Mouse (Mus musculus): Measurements from ENCODE around the gene Fzd2. TPM values are rescaled to one million over a fixed set of nuclear protein-coding genes. Genes with fewer than 3 reads are reported as not detected.

Fzd2 gene
- total and polyA plus RNA-seq, 2 experiments from 2014 or later: 3.9 to 17.3 TPM

DNA sequence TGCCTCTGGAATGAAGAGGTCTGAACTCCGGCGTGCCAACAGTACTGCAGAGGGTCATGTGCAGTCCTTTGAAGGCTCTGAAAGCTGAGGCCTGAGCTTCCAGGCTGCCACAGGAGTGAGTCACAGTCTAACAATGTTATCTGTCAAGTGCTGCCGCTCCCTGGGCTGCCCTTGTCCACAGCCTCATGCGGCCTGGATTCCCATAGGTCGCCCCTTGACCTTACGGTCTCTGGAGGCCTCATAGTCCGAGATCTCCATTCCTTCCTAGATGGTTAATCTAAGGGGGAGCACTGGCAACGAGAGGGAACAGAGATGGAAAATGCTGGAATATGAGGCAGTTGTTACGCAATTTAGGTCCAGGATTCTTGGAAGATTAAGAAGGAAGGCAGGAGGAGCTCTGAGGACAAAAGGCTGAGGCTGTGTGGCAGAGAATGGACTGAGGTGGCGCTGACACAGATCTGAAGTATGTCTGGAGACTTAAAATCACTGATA lies 39.7 kb downstream of the Fzd2 start:
- Histone ChIP-seq H3K4me1 (ENCODE audit: insufficient read depth, low read length) (no peaks in the 10 kb centered on the region), H3K27ac (ENCODE audit: low read depth, low read length) (no peak overlapping the region), H3K4me2 (ENCODE audit: low read depth, low read length, poor library complexity, severe bottlenecking) (no peak overlapping the region), H3K4me3 (ENCODE audit: low read depth, low read length) (no peak overlapping the region), H3K9ac (replicated peaks; ENCODE audit: low read length, poor library complexity, severe bottlenecking) (no peak overlapping the region), H3K27me3 (ENCODE audit: insufficient read depth, low read length) (no peaks in the 10 kb centered on the region), H3K36me3 (ENCODE audit: insufficient read depth, low read length) (no peaks in the 10 kb centered on the region), H3K9me3 (ENCODE audit: low read length) (no peaks in the 10 kb centered on the region)
- ATAC-seq (ENCODE audit: low FRiP score) (no peak), DNase-seq (ENCODE audit: low spot score) (no peak)
- TF ChIP-seq CTCF (IDR thresholded peaks at IDR 0.05): no peak
- 58% methylated on average over 10 of the region's 10 CpGs for WGBS

DNA sequence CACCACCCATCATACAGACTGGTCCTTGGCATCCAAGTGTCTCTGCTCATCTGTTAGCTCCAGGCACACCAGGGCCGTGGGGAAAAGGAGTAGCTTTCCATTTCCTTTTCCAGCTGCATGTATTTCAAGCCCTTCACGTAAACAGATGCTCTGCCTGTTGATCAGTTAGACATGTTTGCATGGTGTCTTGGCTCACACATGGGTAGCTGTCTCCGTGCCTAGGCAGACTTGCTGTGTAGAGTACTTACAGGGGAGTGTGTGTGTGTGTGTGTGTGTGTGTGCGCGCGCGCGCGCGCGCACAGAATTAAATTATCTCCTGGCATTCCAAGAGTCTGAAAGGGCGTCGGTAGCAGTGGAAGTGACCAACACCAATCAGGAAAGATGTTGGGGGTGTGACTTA lies 42.0 kb downstream of the Fzd2 start:
- WGBS: 88% methylated on average over 13 of the region's 13 CpGs
- Histone ChIP-seq H3K9ac (replicated peaks; ENCODE audit: low read length, poor library complexity, severe bottlenecking) (no peak overlapping the region), H3K27me3 (ENCODE audit: insufficient read depth, low read length) (no peaks in the 10 kb centered on the region), H3K4me1 (ENCODE audit: insufficient read depth, low read length) (no peaks in the 10 kb centered on the region), H3K9me3 (ENCODE audit: low read length) (no peaks in the 10 kb centered on the region), H3K4me3 (ENCODE audit: low read depth, low read length) (no peak overlapping the region), H3K36me3 (ENCODE audit: insufficient read depth, low read length) (no peaks in the 10 kb centered on the region), H3K27ac (ENCODE audit: low read depth, low read length) (no peak overlapping the region), H3K4me2 (ENCODE audit: low read depth, low read length, poor library complexity, severe bottlenecking) (no peak overlapping the region)
- DNase-seq (ENCODE audit: low spot score) (no peak), ATAC-seq (ENCODE audit: low FRiP score) (no peak)
- TF ChIP-seq CTCF (IDR thresholded peaks at IDR 0.05): no peak

DNA sequence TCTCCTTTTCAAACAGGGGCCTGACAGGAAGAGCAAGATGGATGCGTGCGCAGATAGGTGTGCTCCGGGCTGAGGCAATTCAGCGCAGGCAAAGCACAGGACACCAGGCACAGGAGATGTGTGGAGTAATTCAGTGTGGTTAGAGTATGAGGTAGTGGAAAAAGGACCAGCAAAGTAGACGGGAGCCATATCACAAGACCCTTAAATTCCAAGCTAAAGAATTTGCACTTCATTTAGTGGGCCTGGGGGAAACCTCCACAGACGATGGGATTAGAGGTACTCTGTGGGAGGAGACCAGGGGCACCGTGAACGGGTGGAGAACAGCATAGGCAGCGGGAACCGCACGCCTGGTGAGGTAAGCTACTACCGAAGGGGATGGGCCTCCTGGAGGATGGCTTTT lies 43.7 kb downstream of the Fzd2 start:
- WGBS: 62% methylated on average over 12 of the region's 12 CpGs
- H3K9me3 ChIP-seq (ENCODE audit: low read length): no peaks in the 10 kb centered on the region
- H3K4me2 ChIP-seq (ENCODE audit: low read depth, low read length, poor library complexity, severe bottlenecking): no peak overlapping the region
- ATAC-seq (ENCODE audit: low FRiP score) (no peak), DNase-seq (ENCODE audit: low spot score) (no peak)
- H3K4me1 ChIP-seq (ENCODE audit: insufficient read depth, low read length): no peaks in the 10 kb centered on the region
- no peaks in the 10 kb centered on the region for H3K36me3 ChIP-seq (ENCODE audit: insufficient read depth, low read length)
- no peak overlapping the region for H3K27ac ChIP-seq (ENCODE audit: low read depth, low read length)
- H3K9ac ChIP-seq (replicated peaks; ENCODE audit: low read length, poor library complexity, severe bottlenecking): no peak overlapping the region
- H3K27me3 ChIP-seq (ENCODE audit: insufficient read depth, low read length): no peaks in the 10 kb centered on the region
- TF ChIP-seq CTCF (IDR thresholded peaks at IDR 0.05): no peak
- H3K4me3 ChIP-seq (ENCODE audit: low read depth, low read length): no peak overlapping the region

DNA sequence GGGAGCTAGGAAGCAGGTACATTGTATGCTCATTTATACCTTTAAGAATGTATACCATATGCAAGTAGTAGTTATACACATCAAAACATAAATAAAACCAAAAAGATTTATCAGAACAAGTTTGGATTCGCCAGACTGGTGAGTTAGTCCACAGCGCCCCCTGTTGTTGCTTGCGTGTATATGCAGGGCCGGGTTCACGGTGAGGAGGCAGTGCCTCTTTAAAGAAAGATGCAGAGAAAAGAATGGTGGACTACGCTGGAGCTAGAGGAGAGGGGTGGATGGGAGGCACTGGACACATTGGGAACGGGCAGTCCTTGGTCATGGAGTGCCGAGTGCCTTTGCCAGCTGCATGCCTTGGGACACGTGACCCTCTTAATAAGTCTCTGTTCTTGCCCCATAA lies 47.2 kb downstream of the Fzd2 start:
- TF ChIP-seq CTCF (IDR thresholded peaks at IDR 0.05): peak; percentile 91
- no peak overlapping the region for H3K9ac ChIP-seq (replicated peaks; ENCODE audit: low read length, poor library complexity, severe bottlenecking)
- H3K27me3 ChIP-seq (ENCODE audit: insufficient read depth, low read length): no peaks in the 10 kb centered on the region
- WGBS: 2% methylated on average over 9 of the region's 9 CpGs
- H3K4me3 ChIP-seq (ENCODE audit: low read depth, low read length): no peak overlapping the region
- no peaks in the 10 kb centered on the region for H3K9me3 ChIP-seq (ENCODE audit: low read length)
- no peaks in the 10 kb centered on the region for H3K4me1 ChIP-seq (ENCODE audit: insufficient read depth, low read length)
- H3K36me3 ChIP-seq (ENCODE audit: insufficient read depth, low read length): no peaks in the 10 kb centered on the region
- H3K27ac ChIP-seq (ENCODE audit: low read depth, low read length): no peak overlapping the region
- ATAC-seq (ENCODE audit: low FRiP score) (no peak), DNase-seq (ENCODE audit: low spot score) (peak; percentile 66)
- H3K4me2 ChIP-seq (ENCODE audit: low read depth, low read length, poor library complexity, severe bottlenecking): no peak overlapping the region

DNA sequence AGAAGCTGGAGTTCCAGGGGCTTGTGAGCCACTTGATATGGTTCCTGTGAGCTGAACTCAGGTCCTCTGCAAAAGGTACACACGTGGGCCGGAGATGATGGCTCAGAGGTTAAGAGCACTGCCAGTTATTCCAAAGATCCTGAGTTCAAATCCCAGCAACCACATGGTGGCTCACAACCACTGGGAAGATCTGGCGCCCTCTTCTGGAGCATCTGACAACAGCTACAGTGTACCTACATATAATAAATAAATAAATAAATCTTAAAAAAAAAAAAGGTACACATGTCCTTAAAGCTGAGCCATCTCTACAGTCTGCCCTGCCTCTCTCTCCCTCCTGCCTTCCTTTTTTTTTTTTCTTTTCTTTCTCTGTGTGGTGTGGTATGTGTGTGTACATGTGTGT lies 48.6 kb downstream of the Fzd2 start:
- H3K4me2 ChIP-seq (ENCODE audit: low read depth, low read length, poor library complexity, severe bottlenecking): no peak overlapping the region
- TF ChIP-seq CTCF (IDR thresholded peaks at IDR 0.05): peak; percentile 44
- H3K36me3 ChIP-seq (ENCODE audit: insufficient read depth, low read length): no peaks in the 10 kb centered on the region
- 76% methylated on average over 3 of the region's 3 CpGs for WGBS
- no peaks in the 10 kb centered on the region for H3K27me3 ChIP-seq (ENCODE audit: insufficient read depth, low read length)
- H3K9ac ChIP-seq (replicated peaks; ENCODE audit: low read length, poor library complexity, severe bottlenecking): no peak overlapping the region
- no peak overlapping the region for H3K27ac ChIP-seq (ENCODE audit: low read depth, low read length)
- no peak overlapping the region for H3K4me3 ChIP-seq (ENCODE audit: low read depth, low read length)
- H3K9me3 ChIP-seq (ENCODE audit: low read length): no peaks in the 10 kb centered on the region
- no peaks in the 10 kb centered on the region for H3K4me1 ChIP-seq (ENCODE audit: insufficient read depth, low read length)
- ATAC-seq (ENCODE audit: low FRiP score): no peak
- no peak for DNase-seq (ENCODE audit: low spot score)

DNA sequence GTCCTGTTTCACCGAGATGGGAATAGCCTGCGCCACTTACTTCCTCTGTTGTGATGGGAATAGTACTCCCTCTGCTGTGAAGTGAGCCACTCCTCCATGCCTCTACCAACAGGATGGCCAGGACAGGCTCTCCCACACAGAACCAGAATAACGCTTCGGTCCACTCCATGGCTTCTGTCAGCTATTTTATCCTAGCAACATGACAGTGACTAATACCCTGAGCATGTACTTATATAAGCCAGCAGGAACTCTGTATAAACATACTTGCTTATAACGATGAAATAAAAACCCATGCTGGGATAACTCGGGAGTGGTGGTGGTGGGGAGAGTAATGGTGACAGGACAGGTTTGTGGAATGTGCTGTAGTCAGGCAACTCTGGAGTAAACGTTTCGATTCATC lies 51.7 kb downstream of the Fzd2 start:
- Histone ChIP-seq H3K9me3 (ENCODE audit: low read length) (no peaks in the 10 kb centered on the region), H3K4me2 (ENCODE audit: low read depth, low read length, poor library complexity, severe bottlenecking) (no peak overlapping the region), H3K4me3 (ENCODE audit: low read depth, low read length) (no peak overlapping the region), H3K27me3 (ENCODE audit: insufficient read depth, low read length) (no peaks in the 10 kb centered on the region), H3K4me1 (ENCODE audit: insufficient read depth, low read length) (no peaks in the 10 kb centered on the region), H3K36me3 (ENCODE audit: insufficient read depth, low read length) (no peaks in the 10 kb centered on the region), H3K9ac (replicated peaks; ENCODE audit: low read length, poor library complexity, severe bottlenecking) (no peak overlapping the region), H3K27ac (ENCODE audit: low read depth, low read length) (no peak overlapping the region)
- WGBS: 81% methylated on average over 8 of the region's 8 CpGs
- DNase-seq (ENCODE audit: low spot score): no peak
- no peak for ATAC-seq (ENCODE audit: low FRiP score)
- no peak for TF ChIP-seq CTCF (IDR thresholded peaks at IDR 0.05)
